Mouse (Mus musculus): ENCODE results near the gene Adam12. TPM values are rescaled to one million over a fixed set of nuclear protein-coding genes. Genes with fewer than 3 reads are reported as not detected.
A peak's percentile ranks its signal among the peaks of the same experiment; 100 is the strongest.

The Adam12 gene
- polyA plus RNA-seq, 1 experiment from 2014 or later = 2.7 TPM

GRCm38 (mm10) chr7:133863151-133863550 is 368.8 kb downstream of the Adam12 start:
- ATAC-seq (ENCODE audit: low read depth) = no peak
- 79% methylated on average over 3 of the region's 3 CpGs for WGBS
- Histone ChIP-seq H3K27ac (ENCODE audit: low read depth, low read length) (no peak overlapping the region), H3K36me3 (ENCODE audit: control insufficient read depth, insufficient read depth, low read length) (no peaks in the 10 kb centered on the region), H3K4me1 (ENCODE audit: control insufficient read depth, insufficient read depth, low read length) (no peaks in the 10 kb centered on the region), H3K4me3 (ENCODE audit: low read depth, low read length) (no peak overlapping the region), H3K9ac (replicated peaks; ENCODE audit: low read depth, low read length) (no peak overlapping the region), H3K9me3 (ENCODE audit: control insufficient read depth, low read length) (no peaks in the 10 kb centered on the region), H3K4me2 (ENCODE audit: low read depth, low read length) (no peak overlapping the region), H3K27me3 (ENCODE audit: control insufficient read depth, insufficient read depth, low read length) (no peaks in the 10 kb centered on the region)

DNA sequence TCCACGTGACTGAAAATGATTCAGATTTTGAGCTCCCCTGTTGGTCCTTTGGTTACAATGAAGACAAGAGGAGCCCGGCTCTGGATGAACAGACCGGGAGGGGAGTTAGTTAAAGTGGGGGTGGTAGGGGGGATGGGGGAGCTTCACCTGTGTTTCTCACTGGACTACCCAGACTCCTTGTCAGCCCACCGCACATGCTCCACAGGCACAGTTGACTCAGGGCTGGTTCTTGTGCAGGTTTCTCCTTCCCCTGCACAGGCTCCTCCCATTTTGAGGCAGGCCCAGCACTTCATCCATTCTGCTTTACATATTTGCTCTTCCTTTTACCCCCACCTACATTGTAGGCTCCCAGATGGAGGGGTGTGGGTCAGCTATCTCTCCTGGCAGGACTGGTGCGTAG is 369.2 kb downstream of the Adam12 start:
- Histone ChIP-seq H3K4me1 (ENCODE audit: control insufficient read depth, insufficient read depth, low read length) (no peaks in the 10 kb centered on the region), H3K36me3 (ENCODE audit: control insufficient read depth, insufficient read depth, low read length) (no peaks in the 10 kb centered on the region), H3K9me3 (ENCODE audit: control insufficient read depth, low read length) (no peaks in the 10 kb centered on the region), H3K27ac (ENCODE audit: low read depth, low read length) (no peak overlapping the region), H3K9ac (replicated peaks; ENCODE audit: low read depth, low read length) (no peak overlapping the region), H3K4me2 (ENCODE audit: low read depth, low read length) (no peak overlapping the region), H3K4me3 (ENCODE audit: low read depth, low read length) (no peak overlapping the region), H3K27me3 (ENCODE audit: control insufficient read depth, insufficient read depth, low read length) (no peaks in the 10 kb centered on the region)
- no peak for ATAC-seq (ENCODE audit: low read depth)
- WGBS = 93% methylated on average over 5 of the region's 5 CpGs

DNA sequence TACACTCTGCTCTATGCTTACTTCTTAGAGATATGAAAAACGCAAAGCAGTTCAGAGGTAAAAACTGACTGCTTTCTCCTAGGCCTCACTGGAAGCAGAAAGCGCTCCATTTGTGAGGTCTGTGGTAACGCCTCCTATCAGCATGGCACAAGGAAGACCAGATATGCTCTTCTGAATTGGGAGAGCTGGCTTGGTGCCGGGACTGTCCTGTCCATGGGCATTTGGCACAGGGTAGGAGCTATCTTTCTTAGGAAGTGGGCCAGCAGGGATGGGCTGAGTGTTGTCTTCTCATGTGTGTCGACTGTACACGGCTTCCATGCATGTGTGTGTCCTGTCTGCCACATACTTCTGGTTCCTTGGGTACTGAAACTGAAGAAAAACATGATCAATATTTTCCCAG is 369.7 kb downstream of the Adam12 start:
- ATAC-seq (ENCODE audit: low read depth) = no peak
- Histone ChIP-seq H3K36me3 (ENCODE audit: control insufficient read depth, insufficient read depth, low read length) (no peaks in the 10 kb centered on the region), H3K4me3 (ENCODE audit: low read depth, low read length) (no peak overlapping the region), H3K4me1 (ENCODE audit: control insufficient read depth, insufficient read depth, low read length) (no peaks in the 10 kb centered on the region), H3K9me3 (ENCODE audit: control insufficient read depth, low read length) (no peaks in the 10 kb centered on the region), H3K27ac (ENCODE audit: low read depth, low read length) (no peak overlapping the region), H3K4me2 (ENCODE audit: low read depth, low read length) (no peak overlapping the region), H3K27me3 (ENCODE audit: control insufficient read depth, insufficient read depth, low read length) (no peaks in the 10 kb centered on the region), H3K9ac (replicated peaks; ENCODE audit: low read depth, low read length) (no peak overlapping the region)
- WGBS = 96% methylated on average over 6 of the region's 6 CpGs

- H3K9ac ChIP-seq (replicated peaks; ENCODE audit: low read depth, low read length) = no peak overlapping the region
Observed at GRCm38 (mm10) chr7:133859548-133859947, 372.4 kb downstream of the Adam12 start.

DNA sequence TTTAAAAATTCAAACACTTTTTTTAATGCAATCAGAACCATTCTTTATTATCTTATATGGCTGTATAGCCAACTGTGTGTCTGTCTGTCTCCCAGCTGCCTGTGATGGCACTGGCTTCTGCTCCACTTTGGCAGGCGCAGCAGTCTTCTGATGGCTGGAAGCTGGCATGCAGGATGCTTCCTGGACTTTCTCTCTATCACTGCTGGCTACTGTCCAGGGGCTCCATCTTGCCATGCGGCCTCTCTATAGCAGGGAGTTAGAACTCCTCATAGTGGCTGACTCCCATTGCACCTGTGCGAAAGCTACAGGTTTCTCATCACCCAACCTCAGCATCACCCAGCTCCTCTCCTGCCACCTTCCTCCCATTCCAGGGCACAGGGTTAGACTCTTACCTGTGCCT is 373.4 kb downstream of the Adam12 start:
- Histone ChIP-seq H3K36me3 (ENCODE audit: control insufficient read depth, insufficient read depth, low read length) (no peaks in the 10 kb centered on the region), H3K9ac (replicated peaks; ENCODE audit: low read depth, low read length) (no peak overlapping the region), H3K9me3 (ENCODE audit: control insufficient read depth, low read length) (no peaks in the 10 kb centered on the region), H3K4me3 (ENCODE audit: low read depth, low read length) (no peak overlapping the region), H3K4me2 (ENCODE audit: low read depth, low read length) (no peak overlapping the region), H3K27me3 (ENCODE audit: control insufficient read depth, insufficient read depth, low read length) (no peaks in the 10 kb centered on the region), H3K4me1 (ENCODE audit: control insufficient read depth, insufficient read depth, low read length) (no peaks in the 10 kb centered on the region), H3K27ac (ENCODE audit: low read depth, low read length) (no peak overlapping the region)
- 88% methylated on average over 3 of the region's 3 CpGs for WGBS
- no peak for ATAC-seq (ENCODE audit: low read depth)

More at GRCm38 (mm10) chr7:133859548-133859947, 372.4 kb downstream of the Adam12 start:
- 81% methylated on average over 4 of the region's 4 CpGs for WGBS
- ATAC-seq (ENCODE audit: low read depth) = no peak
- Histone ChIP-seq H3K4me2 (ENCODE audit: low read depth, low read length) (no peak overlapping the region), H3K27me3 (ENCODE audit: control insufficient read depth, insufficient read depth, low read length) (no peaks in the 10 kb centered on the region), H3K36me3 (ENCODE audit: control insufficient read depth, insufficient read depth, low read length) (no peaks in the 10 kb centered on the region), H3K27ac (ENCODE audit: low read depth, low read length) (no peak overlapping the region), H3K4me3 (ENCODE audit: low read depth, low read length) (no peak overlapping the region), H3K4me1 (ENCODE audit: control insufficient read depth, insufficient read depth, low read length) (no peaks in the 10 kb centered on the region), H3K9me3 (ENCODE audit: control insufficient read depth, low read length) (no peaks in the 10 kb centered on the region)

GRCm38 (mm10) chr7:133856278-133856677 is 375.7 kb downstream of the Adam12 start:
- Histone ChIP-seq H3K4me1 (ENCODE audit: control insufficient read depth, insufficient read depth, low read length) (no peaks in the 10 kb centered on the region), H3K9me3 (ENCODE audit: control insufficient read depth, low read length) (no peaks in the 10 kb centered on the region), H3K4me2 (ENCODE audit: low read depth, low read length) (no peak overlapping the region), H3K4me3 (ENCODE audit: low read depth, low read length) (no peak overlapping the region), H3K9ac (replicated peaks; ENCODE audit: low read depth, low read length) (no peak overlapping the region), H3K27ac (ENCODE audit: low read depth, low read length) (no peak overlapping the region), H3K27me3 (ENCODE audit: control insufficient read depth, insufficient read depth, low read length) (no peaks in the 10 kb centered on the region), H3K36me3 (ENCODE audit: control insufficient read depth, insufficient read depth, low read length) (no peaks in the 10 kb centered on the region)
- 14% methylated on average over 3 of the region's 3 CpGs for WGBS
- ATAC-seq (ENCODE audit: low read depth) = peak; percentile 66; the same call in 1 of the 2 replicates

DNA sequence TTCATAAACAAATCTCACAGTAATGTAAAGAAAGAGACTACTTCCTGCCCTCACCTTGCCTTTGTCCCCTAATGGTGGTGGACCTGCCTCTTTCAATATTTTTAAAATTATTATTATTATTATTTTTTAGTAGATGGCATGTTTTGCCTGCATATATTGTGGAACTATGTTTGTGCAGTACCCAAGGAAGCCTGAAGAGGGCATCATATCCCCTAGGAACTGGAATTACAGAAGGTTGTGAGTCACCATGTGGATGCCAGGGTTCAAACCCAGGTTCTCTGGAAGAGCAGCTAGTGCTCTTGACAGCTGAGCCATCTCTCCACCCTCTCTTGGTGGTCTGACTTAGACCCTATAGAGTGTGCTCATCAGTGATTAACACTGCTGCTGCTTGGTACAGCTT is 381.2 kb downstream of the Adam12 start:
- ATAC-seq (ENCODE audit: low read depth) = no peak

DNA sequence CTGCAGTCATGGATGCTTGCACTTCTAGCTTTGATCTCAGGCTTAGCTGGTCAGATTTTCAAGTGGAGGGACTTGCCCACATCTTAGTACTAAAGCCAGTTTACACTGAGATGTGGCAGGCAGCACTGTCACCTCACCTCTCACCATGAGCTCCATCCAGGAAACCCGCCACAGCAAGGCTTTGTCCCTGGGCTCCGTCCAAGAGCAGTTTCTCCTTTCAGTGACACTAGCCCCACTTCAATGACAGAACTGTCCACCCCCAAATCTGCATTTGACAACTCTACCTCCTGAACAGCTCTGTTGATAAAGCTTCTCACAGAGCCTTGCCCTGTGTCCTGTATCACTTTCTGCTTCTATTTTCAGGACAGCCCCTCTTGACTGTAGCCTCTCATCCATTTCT is 383.8 kb downstream of the Adam12 start:
- Histone ChIP-seq H3K4me3 (ENCODE audit: low read depth, low read length) (no peak overlapping the region), H3K36me3 (ENCODE audit: control insufficient read depth, insufficient read depth, low read length) (no peaks in the 10 kb centered on the region), H3K9ac (replicated peaks; ENCODE audit: low read depth, low read length) (no peak overlapping the region), H3K4me2 (ENCODE audit: low read depth, low read length) (no peak overlapping the region), H3K4me1 (ENCODE audit: control insufficient read depth, insufficient read depth, low read length) (no peaks in the 10 kb centered on the region), H3K27me3 (ENCODE audit: control insufficient read depth, insufficient read depth, low read length) (no peaks in the 10 kb centered on the region), H3K27ac (ENCODE audit: low read depth, low read length) (no peak overlapping the region), H3K9me3 (ENCODE audit: control insufficient read depth, low read length) (no peaks in the 10 kb centered on the region)
- 75% methylated on average over 2 of the region's 2 CpGs for WGBS
- no peak for ATAC-seq (ENCODE audit: low read depth)

More for the DNA sequence above, 381.2 kb downstream of the Adam12 start:
- H3K36me3 ChIP-seq (ENCODE audit: control insufficient read depth, insufficient read depth, low read length) = no peaks in the 10 kb centered on the region
- H3K4me2 ChIP-seq (ENCODE audit: low read depth, low read length) = no peak overlapping the region
- H3K27ac ChIP-seq (ENCODE audit: low read depth, low read length) = no peak overlapping the region
- no peaks in the 10 kb centered on the region for H3K9me3 ChIP-seq (ENCODE audit: control insufficient read depth, low read length)
- H3K4me3 ChIP-seq (ENCODE audit: low read depth, low read length) = no peak overlapping the region
- H3K27me3 ChIP-seq (ENCODE audit: control insufficient read depth, insufficient read depth, low read length) = no peaks in the 10 kb centered on the region
- no peaks in the 10 kb centered on the region for H3K4me1 ChIP-seq (ENCODE audit: control insufficient read depth, insufficient read depth, low read length)
- no peak overlapping the region for H3K9ac ChIP-seq (replicated peaks; ENCODE audit: low read depth, low read length)

- ATAC-seq (ENCODE audit: low read depth) = no peak
- H3K4me3 ChIP-seq (ENCODE audit: low read depth, low read length) = no peak overlapping the region
- H3K9me3 ChIP-seq (ENCODE audit: control insufficient read depth, low read length) = no peaks in the 10 kb centered on the region
- no peaks in the 10 kb centered on the region for H3K4me1 ChIP-seq (ENCODE audit: control insufficient read depth, insufficient read depth, low read length)
- no peaks in the 10 kb centered on the region for H3K27me3 ChIP-seq (ENCODE audit: control insufficient read depth, insufficient read depth, low read length)
- no peak overlapping the region for H3K4me2 ChIP-seq (ENCODE audit: low read depth, low read length)
- WGBS = 28% methylated on average over 1 of the region's 1 CpGs
- H3K27ac ChIP-seq (ENCODE audit: low read depth, low read length) = no peak overlapping the region
- no peaks in the 10 kb centered on the region for H3K36me3 ChIP-seq (ENCODE audit: control insufficient read depth, insufficient read depth, low read length)
- H3K9ac ChIP-seq (replicated peaks; ENCODE audit: low read depth, low read length) = no peak overlapping the region
Observed at GRCm38 (mm10) chr7:133847175-133847574, 384.8 kb downstream of the Adam12 start.

DNA sequence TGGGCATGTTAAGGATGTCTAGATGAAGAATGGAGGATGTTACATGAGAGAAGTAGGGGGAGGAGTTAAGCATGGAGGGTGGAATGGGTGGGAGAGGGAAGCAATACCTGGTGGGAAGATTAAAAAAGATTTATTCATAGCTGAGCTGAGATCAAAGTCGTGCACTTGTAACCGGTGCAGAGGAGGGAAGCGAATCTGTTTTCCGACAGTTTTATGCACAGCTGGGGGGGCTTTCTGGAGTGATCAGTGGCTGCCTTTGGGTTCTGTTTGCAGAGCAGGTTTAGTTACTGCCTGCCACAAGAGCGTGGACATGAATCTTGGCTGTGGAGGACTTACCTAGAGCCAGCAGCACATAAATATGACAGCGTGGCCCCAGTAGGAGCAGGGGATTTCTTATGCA is 389.9 kb downstream of the Adam12 start:
- Histone ChIP-seq H3K4me2 (ENCODE audit: low read depth, low read length) (no peak overlapping the region), H3K36me3 (ENCODE audit: control insufficient read depth, insufficient read depth, low read length) (no peaks in the 10 kb centered on the region), H3K4me1 (ENCODE audit: control insufficient read depth, insufficient read depth, low read length) (no peaks in the 10 kb centered on the region), H3K9ac (replicated peaks; ENCODE audit: low read depth, low read length) (no peak overlapping the region), H3K4me3 (ENCODE audit: low read depth, low read length) (no peak overlapping the region), H3K27me3 (ENCODE audit: control insufficient read depth, insufficient read depth, low read length) (no peaks in the 10 kb centered on the region), H3K9me3 (ENCODE audit: control insufficient read depth, low read length) (no peaks in the 10 kb centered on the region), H3K27ac (ENCODE audit: low read depth, low read length) (no peak overlapping the region)
- WGBS = 59% methylated on average over 6 of the region's 6 CpGs
- ATAC-seq (ENCODE audit: low read depth) = no peak

Data from neural tube, embryonic 14.5 days (tissue).